Mouse (Mus musculus): ENCODE measurements at regions not wholly inside any gene's neighbourhood (a gene's known extent, or its start where the extent isn't known, plus 50 kb on each side); places are given as distances from the start of the nearest gene placed in this dataset.

DNA sequence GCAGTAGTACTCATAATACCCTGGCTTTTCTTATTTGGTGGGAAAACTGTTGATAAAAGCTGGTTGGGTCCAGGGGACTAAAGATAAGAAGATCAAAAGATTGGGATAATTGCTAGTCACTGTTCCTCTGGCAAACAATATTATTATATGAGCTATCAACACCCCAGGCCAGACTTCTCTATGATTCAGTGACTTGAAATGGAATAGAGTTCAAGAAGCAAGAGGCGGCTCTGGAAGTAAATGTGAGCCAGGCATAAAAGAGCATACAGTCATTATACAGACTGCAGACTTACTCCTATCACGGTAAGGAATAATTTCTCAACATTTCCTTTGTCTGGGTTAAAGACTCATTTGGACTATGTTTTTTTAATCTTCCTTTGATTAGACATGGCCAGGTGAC is 278.5 kb upstream of the Acvr2a start:
- no peak for DNase-seq (ENCODE audit: low spot score in 2 of 2)

DNA sequence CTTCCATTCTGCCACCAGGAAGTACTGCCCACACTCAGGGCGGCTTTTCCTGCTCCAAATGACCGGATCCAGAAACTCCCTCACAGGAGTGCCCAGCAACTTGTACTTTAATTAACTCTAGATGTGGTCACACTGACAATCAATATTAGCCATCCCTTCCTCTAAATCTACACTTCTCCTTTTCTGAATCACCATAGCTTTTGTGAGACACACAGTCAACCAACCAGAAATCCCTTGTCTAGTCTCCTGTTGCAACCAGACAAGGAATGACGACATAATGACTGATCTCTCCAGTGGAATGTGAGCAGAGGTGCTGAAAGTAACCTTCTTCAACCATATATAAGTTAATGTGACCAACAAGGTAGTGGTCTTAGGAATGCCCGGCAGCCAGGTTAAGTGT is 277.0 kb upstream of the Acvr2a start:
- DNase-seq (ENCODE audit: low spot score in 2 of 2), result no peak

DNA sequence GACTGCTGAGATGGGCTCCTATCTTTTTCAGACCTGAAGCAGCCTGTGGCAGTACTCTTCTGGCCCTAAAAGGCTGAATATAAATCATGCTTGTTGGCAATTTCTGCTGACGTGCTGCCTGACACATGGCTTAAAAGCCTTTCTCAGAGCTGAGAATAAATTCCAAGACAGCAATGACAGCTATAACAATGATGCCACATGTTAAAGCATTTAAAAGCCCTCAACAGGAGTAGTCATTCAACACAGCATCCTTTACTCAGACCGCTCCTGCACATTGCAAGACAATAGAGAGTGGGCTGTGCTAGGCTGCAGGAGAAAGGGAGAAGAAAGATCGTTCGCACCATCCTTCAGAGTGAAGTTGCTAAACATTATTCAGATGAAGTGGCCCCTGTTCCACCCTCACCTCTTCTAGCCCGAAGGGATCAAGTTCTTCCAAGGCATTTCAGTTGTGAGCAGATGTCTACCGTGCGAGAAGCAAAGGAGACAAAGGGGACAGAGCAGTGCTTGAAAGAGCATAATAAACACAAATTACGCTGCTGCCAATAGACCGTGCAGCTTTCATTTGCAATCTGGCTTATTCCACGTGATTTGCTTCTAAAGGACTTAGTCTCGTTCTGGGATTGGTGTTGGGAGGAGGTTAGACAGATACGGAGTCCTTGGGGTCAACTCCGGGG is 275.1 kb upstream of the Acvr2a start:
- DNase-seq (ENCODE audit: low spot score in 2 of 2), result peak; percentile 25 to 28

DNA sequence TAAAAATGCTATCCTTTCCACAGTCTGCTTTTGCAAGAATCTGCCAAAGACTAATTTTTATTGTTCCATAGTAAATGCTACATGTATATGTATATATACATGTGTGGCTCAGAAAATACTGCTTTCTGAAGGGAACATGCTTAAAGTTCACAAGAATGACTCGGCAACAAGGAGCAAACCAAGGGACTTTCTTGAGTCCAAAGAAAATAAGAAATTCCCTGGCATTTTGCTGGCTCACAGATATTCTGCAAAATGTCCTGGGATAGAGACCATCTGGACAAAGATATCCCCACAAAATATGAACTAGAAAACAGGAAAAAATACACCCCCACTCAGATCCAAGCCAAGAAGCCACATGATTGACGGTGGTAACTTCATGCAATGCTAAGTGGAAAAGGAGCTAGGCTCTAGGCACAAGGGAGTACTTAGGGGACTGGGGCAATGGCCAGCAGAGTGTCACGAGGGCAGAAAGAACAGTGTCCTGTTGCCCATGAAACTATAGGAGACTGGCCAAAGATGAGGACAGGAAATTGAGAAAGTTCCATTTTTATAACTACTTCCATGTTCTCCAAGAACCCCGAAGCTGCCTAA is 274.3 kb upstream of the Acvr2a start:
- DNase-seq (ENCODE audit: low spot score in 2 of 2), result peak in 1 of 2 experiments; percentile 15

DNA sequence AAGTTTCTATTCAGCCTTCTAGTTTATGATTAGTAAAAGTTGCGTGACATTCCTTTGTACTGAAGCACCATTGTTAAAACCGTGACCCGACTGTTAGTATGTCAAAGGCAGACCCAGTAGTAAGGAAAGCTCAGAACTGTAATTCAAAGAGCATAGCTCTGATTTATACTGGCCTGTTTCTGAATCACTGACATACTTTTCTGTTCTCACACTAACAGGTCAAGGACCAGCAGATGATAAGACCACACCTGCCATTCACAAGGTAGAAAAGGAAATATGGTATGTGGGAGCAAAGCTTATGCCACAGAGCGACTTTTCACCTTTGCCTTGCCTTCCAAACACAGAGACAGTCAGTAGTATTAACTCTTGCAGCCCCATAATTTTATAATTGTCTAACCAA is 269.5 kb upstream of the Acvr2a start:
- DNase-seq (ENCODE audit: low spot score in 2 of 2), result no peak

DNA sequence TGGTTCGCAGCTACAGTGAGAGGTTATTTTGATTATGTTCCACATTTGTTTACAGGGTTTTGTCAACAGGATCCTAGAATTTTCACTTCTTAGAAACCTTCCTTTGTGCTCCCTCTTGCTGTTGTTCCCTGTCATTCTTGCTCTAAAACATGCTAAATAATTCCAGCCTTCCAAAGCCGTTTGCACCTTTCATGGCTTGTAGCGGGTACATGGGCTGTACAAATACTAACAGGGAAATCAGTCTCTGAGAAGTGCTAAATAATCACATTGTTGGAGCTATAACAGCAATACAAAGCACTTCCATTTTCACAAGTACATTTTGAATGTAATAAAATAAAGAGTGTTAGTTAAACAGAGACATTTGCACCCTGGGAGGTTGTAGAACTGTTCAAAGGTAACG is 268.8 kb upstream of the Acvr2a start:
- DNase-seq (ENCODE audit: low spot score in 2 of 2), result no peak

DNA sequence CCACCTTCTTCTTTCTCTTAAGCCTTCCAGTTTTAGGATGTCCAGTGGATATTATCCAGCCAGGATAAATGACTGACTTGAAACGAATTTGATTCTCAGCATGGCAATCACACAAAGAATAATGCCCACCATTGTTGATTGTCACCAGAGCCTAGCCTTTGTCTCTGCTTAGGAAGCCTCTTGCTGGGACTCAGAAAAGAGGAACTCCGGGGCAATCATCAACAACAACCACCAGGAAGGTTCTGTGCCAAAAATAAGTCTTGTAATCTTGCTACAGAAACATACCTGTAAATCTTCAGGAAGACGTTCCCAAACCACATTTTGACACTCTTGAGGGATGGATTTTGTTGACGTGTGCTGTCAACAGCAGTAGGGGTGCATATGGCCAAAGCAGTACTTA is 268.2 kb upstream of the Acvr2a start:
- DNase-seq (ENCODE audit: low spot score in 2 of 2), result no peak

DNA sequence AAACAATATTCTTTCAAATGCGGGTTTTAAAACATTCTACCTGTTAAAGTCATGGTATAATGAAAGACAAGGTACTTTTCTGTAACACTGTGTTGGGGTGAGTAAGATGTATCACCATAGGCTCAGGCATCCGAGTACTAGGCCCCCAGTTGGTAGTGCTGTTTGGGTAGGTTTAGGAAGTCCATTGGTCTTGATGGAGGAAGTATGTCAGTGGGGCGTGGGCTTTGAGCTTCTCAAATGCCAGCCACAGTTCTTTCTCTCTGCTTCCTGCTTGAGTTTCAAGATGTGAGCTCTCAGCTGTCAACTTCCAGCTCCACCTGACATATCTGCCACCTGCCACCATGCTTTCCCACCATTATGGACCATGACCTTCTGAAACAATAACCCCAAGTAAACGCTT is 267.7 kb upstream of the Acvr2a start:
- DNase-seq (ENCODE audit: low spot score in 2 of 2), result no peak

DNA sequence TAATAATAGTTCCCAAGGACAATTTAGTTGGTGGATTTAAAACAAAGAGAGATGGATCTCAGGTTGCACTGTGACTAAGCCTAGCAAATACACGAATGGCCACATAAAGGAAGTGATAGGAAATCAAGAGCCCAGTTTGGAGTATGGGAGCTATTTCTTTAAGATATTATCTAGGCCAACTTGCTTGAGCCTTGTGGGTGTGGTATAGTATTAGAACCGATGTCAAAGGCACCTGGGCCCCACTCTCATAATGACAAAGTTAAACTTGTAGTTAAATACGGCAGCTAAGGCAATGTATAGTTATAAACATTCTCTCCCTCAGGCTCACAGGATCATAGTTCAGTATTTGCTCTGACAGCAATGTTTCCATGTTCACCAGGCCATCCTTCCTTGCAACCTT is 257.3 kb upstream of the Acvr2a start:
- no peak for DNase-seq (ENCODE audit: low spot score in 2 of 2)

DNA sequence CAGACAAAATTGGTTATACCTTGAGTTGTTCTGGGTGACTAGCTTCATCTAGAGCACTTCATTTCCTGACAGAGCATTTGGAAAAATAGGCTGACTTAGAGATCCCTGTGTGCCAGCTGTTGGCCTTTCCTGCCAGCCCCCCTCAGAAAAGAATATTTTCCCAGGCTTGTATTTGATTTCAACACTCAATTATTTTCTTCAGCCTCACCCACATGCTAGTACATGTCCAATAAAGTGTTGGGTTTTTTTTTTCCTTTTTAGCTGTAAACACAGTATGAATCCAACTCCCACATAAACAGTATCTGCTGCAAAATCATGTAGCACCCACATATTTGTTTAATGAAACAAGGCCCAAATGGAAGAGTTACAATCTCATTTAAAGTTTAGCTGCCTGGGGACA is 256.8 kb upstream of the Acvr2a start:
- DNase-seq (ENCODE audit: low spot score in 2 of 2), result no peak

DNA sequence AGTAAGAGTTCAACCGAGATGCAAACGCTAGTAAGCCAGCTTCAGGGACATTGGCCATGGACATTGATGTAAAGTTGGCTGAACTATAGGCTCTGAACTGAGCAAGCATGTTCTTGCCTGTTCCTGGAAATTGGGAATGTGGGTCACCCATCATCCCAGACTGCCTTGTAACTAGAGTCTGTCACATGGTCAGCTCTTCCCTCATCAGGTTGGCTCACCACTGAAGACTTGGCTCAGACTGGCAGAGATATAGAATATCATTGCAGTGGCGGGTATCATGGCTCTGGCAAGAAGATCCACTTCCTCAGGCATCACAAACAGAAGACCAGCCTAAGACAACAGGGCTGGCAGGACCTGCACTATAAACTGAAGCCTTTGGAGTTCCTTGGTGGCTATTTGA is 255.3 kb upstream of the Acvr2a start:
- no peak for DNase-seq (ENCODE audit: low spot score in 2 of 2)

DNA sequence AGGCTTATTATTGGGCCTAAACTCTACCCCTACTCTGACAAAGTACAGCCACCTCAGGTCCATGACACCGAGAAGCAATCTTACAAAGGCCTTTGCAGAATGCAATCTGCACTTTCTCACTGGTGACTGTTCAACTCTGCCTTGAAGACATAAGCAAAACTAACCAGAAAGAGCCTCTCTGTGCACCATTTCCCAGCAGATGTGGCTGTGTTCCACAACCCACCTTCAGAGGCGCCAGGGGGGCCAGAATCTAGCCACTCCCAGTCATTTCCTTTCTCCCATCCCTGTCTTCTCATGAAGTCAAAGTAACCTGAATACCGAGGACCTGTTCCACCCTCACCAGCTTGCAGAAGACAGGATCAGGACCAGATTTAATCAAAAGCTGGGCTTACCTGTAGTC is 250.3 kb upstream of the Acvr2a start:
- no peak for DNase-seq (ENCODE audit: low spot score in 2 of 2)

DNA sequence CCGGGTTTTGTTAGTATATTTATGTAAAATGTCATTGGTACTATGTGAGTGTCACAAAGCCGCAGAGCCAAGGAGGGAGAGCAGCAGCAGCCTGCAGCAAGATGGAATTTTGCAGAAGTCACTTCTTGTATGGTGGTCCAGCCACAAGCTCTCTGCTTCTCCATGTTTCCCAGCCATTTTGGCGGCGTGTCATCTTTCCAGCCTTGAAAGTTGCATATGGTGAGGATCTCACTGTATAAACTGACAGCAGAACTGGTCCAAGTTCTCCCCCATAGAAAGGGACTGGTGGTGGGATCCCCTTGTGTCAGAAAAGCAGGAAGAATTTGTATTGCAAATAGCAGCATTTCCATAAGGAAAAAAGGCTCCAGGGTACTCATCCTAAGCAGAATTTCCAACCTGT is 249.7 kb upstream of the Acvr2a start:
- no peak for DNase-seq (ENCODE audit: low spot score in 2 of 2)

DNA sequence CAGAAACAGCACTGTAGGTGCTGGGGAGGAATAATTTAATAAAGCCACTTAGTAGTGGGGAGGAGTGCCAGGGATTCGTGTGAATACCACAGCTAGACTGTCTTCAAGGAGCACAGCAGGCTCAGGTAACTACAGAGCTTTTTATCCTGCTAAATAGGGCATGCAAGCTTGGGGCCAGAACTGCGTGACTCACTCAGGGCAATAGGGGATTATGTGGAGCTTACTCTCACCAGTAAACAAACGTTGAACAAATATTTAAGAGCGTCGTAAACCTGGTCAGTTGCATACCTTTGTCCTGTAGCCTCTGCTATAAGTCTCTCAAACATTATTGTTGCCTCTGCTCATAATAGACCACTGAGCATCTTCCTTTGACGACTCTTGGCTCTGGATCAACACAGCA is 246.0 kb upstream of the Acvr2a start:
- no peak for DNase-seq (ENCODE audit: low spot score in 2 of 2)

DNA sequence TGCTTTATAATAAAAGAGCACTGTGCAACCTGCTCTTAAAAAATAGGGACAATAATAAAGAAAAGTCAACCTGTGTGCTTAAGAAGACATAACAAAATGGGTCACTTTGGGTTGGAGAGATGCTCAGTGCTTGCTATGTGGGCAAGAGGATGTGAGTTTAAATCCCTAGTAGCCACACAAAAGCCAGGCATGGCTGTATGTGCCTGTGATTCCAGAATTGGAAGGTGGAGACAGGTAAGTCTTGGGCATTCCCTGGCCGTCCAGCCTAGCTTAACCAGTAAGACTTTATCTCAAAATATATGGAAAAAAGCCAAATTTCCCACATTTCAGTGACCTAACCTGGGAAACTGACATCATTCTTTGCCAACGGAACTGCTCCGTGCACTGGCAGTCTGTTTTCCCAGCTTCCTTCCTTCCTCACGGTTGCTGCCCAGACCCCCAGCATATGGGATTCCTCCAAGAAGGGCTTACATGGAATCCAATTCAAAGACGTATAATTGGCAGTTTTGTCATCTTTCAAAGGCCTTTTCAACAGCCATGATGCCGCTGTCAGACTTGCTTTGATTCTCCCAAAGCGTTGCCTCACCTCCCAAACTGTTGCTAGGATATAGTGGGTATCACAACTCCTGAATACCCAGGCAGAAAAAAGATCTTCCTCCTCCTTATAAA is 227.6 kb upstream of the Acvr2a start:
- peak in 1 of 2 experiments; percentile 15 for DNase-seq (ENCODE audit: low spot score in 2 of 2)

DNA sequence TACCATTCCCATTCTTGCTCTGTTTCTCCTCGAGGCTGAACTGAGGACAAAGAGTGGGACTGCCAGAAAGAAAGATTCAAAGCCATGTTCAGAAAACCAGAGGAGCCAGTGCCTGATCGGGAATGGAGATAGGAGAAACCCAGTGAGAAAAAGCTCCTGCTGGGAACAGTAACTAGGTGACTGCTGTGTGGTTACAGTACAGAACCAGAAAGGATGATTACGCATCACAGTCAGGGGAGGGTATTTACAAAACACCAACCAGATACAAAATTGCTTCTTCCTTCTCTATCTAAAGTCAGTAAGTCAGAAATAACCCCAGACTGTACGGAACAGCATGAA is 227.1 kb upstream of the Acvr2a start:
- DNase-seq (ENCODE audit: low spot score in 2 of 2), result no peak

DNA sequence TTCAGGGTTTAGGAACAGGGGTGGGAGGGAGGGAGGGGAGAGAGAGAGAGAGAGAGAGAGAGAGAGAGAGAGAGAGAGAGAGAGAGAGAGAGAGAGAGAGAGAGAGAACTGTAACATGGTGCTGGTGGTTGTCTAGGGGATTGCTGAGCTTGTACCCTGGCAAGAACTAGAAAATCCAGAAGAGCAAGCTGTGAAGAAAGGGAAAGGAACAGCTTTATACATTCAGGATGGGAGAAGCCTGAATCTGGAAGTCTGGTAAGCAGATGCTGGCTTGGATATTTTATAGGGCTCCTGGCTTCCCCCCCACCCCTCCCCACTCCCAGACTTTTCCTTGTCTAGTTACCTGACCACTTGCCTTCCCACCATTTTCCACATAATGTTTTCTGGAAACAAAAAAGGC is 224.2 kb upstream of the Acvr2a start:
- DNase-seq (ENCODE audit: low spot score in 2 of 2), result no peak

DNA sequence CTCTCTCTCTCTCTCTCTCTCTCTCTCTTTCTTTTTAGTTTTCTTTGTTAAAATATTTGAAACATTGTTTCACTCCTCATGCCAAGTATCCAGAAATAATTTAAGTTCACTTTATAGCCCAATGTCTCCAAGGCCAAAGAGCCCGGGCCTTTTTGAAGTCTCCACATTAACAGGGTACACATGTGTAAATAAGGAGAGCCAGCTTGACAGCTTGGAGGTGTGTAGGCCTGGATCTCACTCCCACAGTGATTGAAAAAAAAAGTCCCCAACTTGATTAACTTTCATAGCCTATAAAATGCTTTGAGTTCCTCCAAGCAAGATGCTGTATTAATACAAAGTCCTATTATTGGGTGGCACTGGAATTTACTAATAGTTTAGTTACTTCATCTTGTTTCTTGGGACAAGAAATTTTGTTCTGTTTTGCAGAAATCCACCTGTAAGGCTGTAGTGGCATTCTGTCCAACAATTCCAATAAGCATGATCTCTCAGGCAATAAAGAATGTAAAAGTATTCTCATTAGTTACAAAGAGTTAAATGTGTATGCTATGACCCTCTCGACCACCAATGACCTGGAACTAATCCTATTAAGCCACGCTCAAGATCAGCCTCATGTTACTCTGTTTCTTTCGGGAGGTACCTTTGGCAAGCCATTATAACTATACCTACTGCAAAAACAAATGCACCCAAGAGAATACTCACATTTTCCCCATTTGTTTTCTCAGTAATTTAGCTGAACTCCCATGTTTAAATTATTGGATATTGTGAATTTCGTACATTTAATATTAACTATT is 215.9 kb upstream of the Acvr2a start:
- no peak for DNase-seq (ENCODE audit: low spot score in 2 of 2)

DNA sequence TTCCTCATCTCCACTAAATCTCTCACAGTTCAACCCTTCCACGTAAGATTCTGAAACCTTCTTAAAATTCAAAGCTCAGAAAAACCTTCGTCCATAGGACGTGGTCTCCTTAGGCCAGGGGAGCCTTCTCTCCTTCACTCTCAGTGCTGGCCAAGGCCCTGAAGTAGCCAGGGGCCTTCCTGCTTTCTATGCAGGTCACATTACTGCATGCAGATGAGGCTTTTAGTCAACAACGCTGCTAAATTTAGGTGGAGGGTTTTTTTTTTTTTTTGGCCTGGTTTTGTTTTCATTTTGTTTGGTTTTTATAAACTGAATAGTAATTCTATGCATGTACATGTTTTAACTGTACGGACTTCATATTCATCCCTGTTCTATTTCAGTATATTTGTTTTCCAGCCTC is 214.5 kb upstream of the Acvr2a start:
- DNase-seq (ENCODE audit: low spot score in 2 of 2), result no peak

DNA sequence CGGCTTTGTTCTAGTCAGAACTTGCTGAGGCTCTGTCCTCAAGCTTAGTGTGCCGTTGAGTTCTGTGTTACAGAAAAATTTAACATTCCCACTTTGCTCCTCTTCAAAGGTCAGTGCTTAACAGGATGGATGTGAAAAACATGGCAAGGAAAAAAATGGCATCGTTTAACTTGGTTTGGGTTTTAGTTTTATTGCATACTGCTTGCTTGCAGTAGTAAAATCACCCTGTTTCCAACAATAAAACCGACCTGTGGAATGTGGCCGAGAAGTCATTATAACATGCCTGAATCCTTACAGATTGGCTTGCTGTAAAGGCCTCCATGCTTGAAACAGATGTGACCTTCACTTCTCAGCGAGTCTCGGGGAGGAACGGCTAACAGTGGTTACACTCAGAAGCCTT is 212.1 kb upstream of the Acvr2a start:
- no peak for DNase-seq (ENCODE audit: low spot score in 2 of 2)

DNA sequence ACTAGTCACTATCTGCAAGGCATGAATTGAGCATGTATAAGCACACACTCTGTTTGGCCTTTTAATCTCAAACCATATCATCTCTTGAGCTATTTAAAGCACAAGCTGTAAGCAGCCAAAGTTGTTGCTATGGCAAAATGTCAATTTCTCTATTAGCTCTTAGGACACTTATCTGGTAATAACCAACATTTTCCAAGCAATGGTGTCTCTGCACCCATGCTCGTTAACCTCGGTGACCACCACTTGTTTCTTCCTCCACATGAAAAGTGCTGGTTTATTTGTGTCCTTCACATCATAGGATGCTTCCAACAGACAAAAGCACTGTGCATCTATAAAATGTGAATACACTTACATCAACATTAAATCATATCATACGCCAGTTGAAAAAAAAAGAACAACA is 204.4 kb upstream of the Acvr2a start:
- DNase-seq (ENCODE audit: low spot score in 2 of 2), result no peak

DNA sequence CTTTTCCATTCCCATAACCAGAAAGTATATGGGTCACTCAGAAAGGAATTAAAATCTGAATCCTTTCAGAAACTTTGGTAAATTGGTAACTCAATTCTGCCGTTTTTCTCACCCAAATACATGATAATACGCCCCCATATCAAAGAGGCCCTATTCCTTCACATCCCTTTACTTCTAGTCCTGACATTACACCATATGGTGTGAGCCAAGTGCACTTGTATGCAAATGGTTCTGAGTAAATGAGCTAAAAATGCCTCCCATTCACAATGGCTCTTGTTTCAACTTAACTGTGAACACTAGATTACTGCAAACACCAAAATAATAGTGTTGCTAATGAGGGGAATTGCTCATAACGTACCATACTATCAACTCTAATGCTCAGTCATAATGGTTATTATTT is 201.7 kb upstream of the Acvr2a start:
- DNase-seq (ENCODE audit: low spot score in 2 of 2), result no peak
